Mouse (Mus musculus): Measurements from ENCODE around the gene Prpf40b.
A peak's percentile ranks its signal among the peaks of the same experiment; 100 is the strongest.

The Prpf40b gene

GRCm38 (mm10) chr15:99333676-99334065 is 38.8 kb downstream of the Prpf40b start:
- no peak for DNase-seq

- DNase-seq, result no peak
Observed at GRCm38 (mm10) chr15:99334500-99334899, 39.6 kb downstream of the Prpf40b start.

- no peak for DNase-seq
Observed at GRCm38 (mm10) chr15:99335801-99336320, 41.0 kb downstream of the Prpf40b start.

GRCm38 (mm10) chr15:99338916-99339315 is 44.0 kb downstream of the Prpf40b start:
- DNase-seq, result peak; percentile 33 to 63

- no peak for DNase-seq
Observed at GRCm38 (mm10) chr15:99339669-99340068, 44.8 kb downstream of the Prpf40b start.

GRCm38 (mm10) chr15:99341102-99341501 is 46.2 kb downstream of the Prpf40b start:
- DNase-seq, result peak; percentile 69 to 80

- DNase-seq, result peak in 1 of 2 experiments; percentile 3
Observed at GRCm38 (mm10) chr15:99342194-99342981, 47.5 kb downstream of the Prpf40b start.

- DNase-seq, result peak in 1 of 2 experiments; percentile 9
Observed at GRCm38 (mm10) chr15:99343414-99344147, 48.7 kb downstream of the Prpf40b start.

- DNase-seq, result no peak
Observed at GRCm38 (mm10) chr15:99344148-99344870, 49.4 kb downstream of the Prpf40b start.

GRCm38 (mm10) chr15:99344961-99345360 is 50.1 kb downstream of the Prpf40b start:
- DNase-seq, result no peak

- DNase-seq, result no peak
Observed at GRCm38 (mm10) chr15:99351610-99352009, 56.7 kb downstream of the Prpf40b start.

GRCm38 (mm10) chr15:99352306-99352705 is 57.4 kb downstream of the Prpf40b start:
- no peak for DNase-seq

GRCm38 (mm10) chr15:99355660-99356059 is 60.8 kb downstream of the Prpf40b start:
- peak; percentile 52 to 75 for DNase-seq

- no peak for DNase-seq
Observed at GRCm38 (mm10) chr15:99356462-99356861, 61.6 kb downstream of the Prpf40b start.

- DNase-seq, result no peak
Observed at GRCm38 (mm10) chr15:99358952-99359351, 64.1 kb downstream of the Prpf40b start.

- no peak for DNase-seq
Observed at GRCm38 (mm10) chr15:99364022-99364530, 69.2 kb downstream of the Prpf40b start.

- peak; percentile 51 to 60 for DNase-seq
Observed at GRCm38 (mm10) chr15:99364921-99365320, 70.0 kb downstream of the Prpf40b start.

Measured in thymus, postnatal 36 days (tissue).